Mouse (Mus musculus) CH12.LX (cell line): Measurements from ENCODE around the gene Cpeb3. TPM values are rescaled to one million over a fixed set of nuclear protein-coding genes. Genes with fewer than 3 reads are reported as not detected.

Source experiments
- DNase-seq: peaks from one replicate; pipeline ENCODE4 v3.0.0-alpha.2; 2013; ENCODE audit errors: extremely low read depth
- H3K27ac ChIP-seq: 2 replicates; pipeline ENCODE4 v1.5.1; 2012; ENCODE audit warnings: low read depth, mild to moderate bottlenecking, control low read depth, moderate library complexity; ENCODE audit not compliant: insufficient read depth
- H3K27me3 ChIP-seq: replicated peaks from 2 replicates; pipeline ENCODE3; 2012; ENCODE audit warnings: inconsistent platforms
- H3K36me3 ChIP-seq, 2 experiments: replicated peaks in 1 of 2; 2 replicates each; pipeline versions ENCODE3 to v1.6.1; 2012; ENCODE audit warnings: inconsistent platforms in 1 of 2, low read length in 1 of 2, mild to moderate bottlenecking in 1 of 2, mixed read lengths in 1 of 2, moderate library complexity in 1 of 2; ENCODE audit not compliant: control insufficient read depth in 1 of 2, insufficient read depth in 1 of 2
- H3K4me1 ChIP-seq, 2 experiments: 2 replicates each; pipeline ENCODE4 v1.6.1; 2012; ENCODE audit warnings: inconsistent platforms in 1 of 2, moderate library complexity in 1 of 2; ENCODE audit not compliant: insufficient read depth in 2 of 2, control insufficient read depth in 1 of 2
- H3K4me2 ChIP-seq: 2 replicates; pipeline ENCODE4 v1.6.1; 2012; ENCODE audit warnings: low read depth, mild to moderate bottlenecking, control low read depth; ENCODE audit not compliant: poor library complexity, insufficient read depth, severe bottlenecking
- H3K4me3 ChIP-seq, 3 experiments: fragments of 150-350 bp in 1 of 3; sonication (generic) in 1 of 3; replicated peaks in 1 of 3; 2 replicates each; pipeline versions ENCODE3 to v1.5.1; 2011 to 2012; ENCODE audit warnings: low read depth in 2 of 3, low read length in 2 of 3, mild to moderate bottlenecking in 2 of 3, moderate library complexity in 2 of 3, control low read depth in 1 of 3, improper control_type of control experiment in 1 of 3, inconsistent platforms in 1 of 3, mixed read lengths in 1 of 3; ENCODE audit not compliant: poor library complexity in 1 of 3
- H3K79me2 ChIP-seq: replicated peaks from 2 replicates; pipeline ENCODE4 v1.6.1; 2012; ENCODE audit warnings: mild to moderate bottlenecking, moderate library complexity; ENCODE audit not compliant: control insufficient read depth, poor library complexity, insufficient read depth, severe bottlenecking; ENCODE audit errors: extremely low read depth
- H3K9ac ChIP-seq: 2 replicates; pipeline ENCODE4 v1.6.1; 2012; ENCODE audit warnings: low read depth, mild to moderate bottlenecking, control low read depth, moderate library complexity; ENCODE audit not compliant: insufficient read depth
- H3K9me3 ChIP-seq: replicated peaks from 2 replicates; pipeline ENCODE3; 2012; ENCODE audit warnings: low read length, inconsistent platforms, mixed read lengths
- BHLHE40 ChIP-seq: IDR thresholded peaks from 2 replicates; pipeline ENCODE4 v1.6.1; 2011; ENCODE audit warnings: mild to moderate bottlenecking, low read depth, low read length, improper control_type of control experiment
- CHD1 ChIP-seq: IDR thresholded peaks from 2 replicates; pipeline ENCODE4 v1.6.1; 2012; ENCODE audit warnings: low read depth, low read length, improper control_type of control experiment, inconsistent platforms
- CHD2 ChIP-seq: IDR thresholded peaks from 2 replicates; pipeline ENCODE4 v1.6.1; 2011; ENCODE audit warnings: low read length, improper control_type of control experiment
- ETS1 ChIP-seq: conservative IDR thresholded peaks from 2 replicates; pipeline ENCODE4 v1.6.1; 2012; ENCODE audit warnings: low read depth, mild to moderate bottlenecking, inconsistent platforms, low read length, improper control_type of control experiment, moderate library complexity
- GABPA ChIP-seq: IDR thresholded peaks from 2 replicates; pipeline ENCODE4 v1.6.1; 2012; ENCODE audit warnings: low read depth, low read length, improper control_type of control experiment, inconsistent platforms; ENCODE audit not compliant: insufficient replicate concordance
- MAX ChIP-seq: IDR thresholded peaks from 2 replicates; pipeline ENCODE4 v1.6.1; 2011; ENCODE audit warnings: low read length, improper control_type of control experiment
- MYC ChIP-seq: IDR thresholded peaks from 2 replicates; pipeline ENCODE4 v1.6.1; 2011; ENCODE audit warnings: low read depth, mild to moderate bottlenecking, improper control_type of control experiment, low read length
- UBTF ChIP-seq: IDR thresholded peaks from 2 replicates; pipeline ENCODE4 v1.6.1; 2012; ENCODE audit warnings: low read depth, mild to moderate bottlenecking, inconsistent platforms, low read length, improper control_type of control experiment, moderate library complexity
- USF1 ChIP-seq: IDR thresholded peaks from 2 replicates; pipeline ENCODE4 v1.6.1; 2014; ENCODE audit warnings: low read depth, mild to moderate bottlenecking, inconsistent platforms, low read length, improper control_type of control experiment
- USF2 ChIP-seq: conservative IDR thresholded peaks from 2 replicates; pipeline ENCODE4 v1.6.1; 2011; ENCODE audit warnings: low read depth, low read length, improper control_type of control experiment
- ZC3H11A ChIP-seq: IDR thresholded peaks from 2 replicates; pipeline ENCODE4 v1.6.1; 2012; ENCODE audit warnings: low read depth, mild to moderate bottlenecking, inconsistent platforms, low read length, improper control_type of control experiment
- ZKSCAN1 ChIP-seq: IDR thresholded peaks from 2 replicates; pipeline ENCODE4 v1.6.1; 2012; ENCODE audit warnings: low read depth, inconsistent platforms, low read length, improper control_type of control experiment, borderline replicate concordance
- dilution Hi-C: fragments of 300-500 bp; cut with MboI; formaldehyde crosslinking; loops from 2 replicates; pipeline ENCODE4 v1.14.3; 2020; ENCODE audit warnings: low sequenced_read_pairs; ENCODE audit not compliant: extremely low pct_unique_long_range_greater_than_20kb, extremely low pct_ligation_motif_present
- in situ Hi-C: fragments of 300-500 bp; cut with MboI; formaldehyde crosslinking; loops from 3 replicates; pipeline ENCODE4 v1.14.3; 2019; ENCODE audit warnings: low sequenced_read_pairs, low pct_ligation_motif_present, low pct_unique_long_range_greater_than_20kb, mixed read lengths
- polyA plus RNA-seq: library from polyadenylated mRNA; unstranded; fragments of >175 nt; gene quantifications from 2 replicates; pipeline ENCODE4 v1.2.1, GENCODE M21; 2012; ENCODE audit warnings: low read depth; ENCODE audit not compliant: insufficient read length
- total RNA-seq, 2 experiments: library from RNA; depleted of rRNA; stranded (reverse); fragments of 300-350 nt in 1 of 2; fragments of >200 nt in 1 of 2; gene quantifications; 2 replicates each; pipeline ENCODE4 v1.2.3; 2012 to 2014

The Cpeb3 gene
- total and polyA plus RNA-seq, 3 experiments = 1.5 to 3.1 (median 1.5) TPM

DNA sequence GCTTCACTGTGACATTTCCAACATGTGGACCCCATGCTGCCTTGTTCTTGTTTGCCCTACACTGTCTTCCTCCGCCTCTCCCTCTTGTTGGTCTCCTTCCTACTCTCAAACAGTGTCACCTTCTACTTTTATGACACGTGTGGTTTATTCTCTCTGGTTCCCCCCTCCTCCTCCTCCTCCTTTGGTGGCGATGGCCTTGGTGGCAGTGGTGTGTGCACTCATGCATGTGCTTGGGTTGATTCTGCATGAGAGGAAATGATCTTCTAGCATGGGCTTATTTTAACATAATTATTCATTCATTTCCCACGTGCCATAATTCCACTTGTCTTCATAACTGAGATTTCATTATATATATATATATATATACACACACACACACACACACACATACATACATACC, 98.5 kb downstream of the Cpeb3 start:
- peak overlapping the region; percentile 67; the same call in 1 of the 2 replicates for H3K4me2 ChIP-seq
- no peaks in the 10 kb centered on the region for H3K36me3 ChIP-seq
- peaks cover 29 to 57% of the 10 kb centered on the region in 2 experiments for H3K4me1 ChIP-seq
- in situ Hi-C loops (no loop called here), dilution Hi-C loops (no loop called here)
- H3K4me3 ChIP-seq = no peak overlapping the region
- H3K27ac ChIP-seq = peak overlapping the region; percentile 50; the same call in 1 of the 2 replicates
- H3K27me3 ChIP-seq = no peaks in the 10 kb centered on the region
- DNase-seq = peak; percentile 40
- H3K9me3 ChIP-seq = no peaks in the 10 kb centered on the region
- H3K9ac ChIP-seq = no peak overlapping the region
- TF ChIP-seq ETS1 (0 out of 2 replicates have a peak, but pooled peaks have one; percentile 18), GABPA (no peak), MYC (peak; percentile 78), ZC3H11A (no peak), CHD1 (no peak), USF1 (no peak), BHLHE40 (peak; percentile 73)
- TF ChIP-seq, all 38 proteins: peak for 3
- no peaks in the 10 kb centered on the region; the same call in 1 of the 2 replicates for H3K79me2 ChIP-seq

DNA sequence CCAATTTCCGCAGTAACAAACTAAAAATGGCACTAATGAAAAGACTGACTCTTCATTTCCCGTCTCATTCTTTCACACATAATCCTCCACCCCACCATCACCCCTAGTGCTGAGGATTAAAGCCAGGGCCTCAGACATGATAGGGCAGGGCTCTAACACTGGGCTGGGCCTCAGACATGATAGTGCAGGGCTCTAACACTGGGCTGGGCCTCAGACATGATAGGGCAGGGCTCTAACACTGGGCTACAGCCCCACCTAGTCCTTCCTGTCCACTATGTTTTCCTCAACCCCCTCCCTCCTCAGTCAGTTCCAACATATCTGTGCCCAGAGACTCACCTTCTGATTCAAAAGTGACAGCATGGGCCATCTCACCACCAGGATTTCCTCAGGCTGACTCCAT, 107.7 kb downstream of the Cpeb3 start:
- Histone ChIP-seq H3K4me2 (no peak overlapping the region), H3K27ac (no peak overlapping the region), H3K9ac (no peak overlapping the region)
- dilution Hi-C loops = no loop called here
- no peak for DNase-seq
- no peak for TF ChIP-seq USF2
- no peak for TF ChIP-seq ZC3H11A
- TF ChIP-seq CHD2 = no peak
- TF ChIP-seq UBTF = no peak
- TF ChIP-seq MAX = no peak
- TF ChIP-seq ZKSCAN1 = no peak
- TF ChIP-seq, all 38 proteins: peak for 0
- H3K4me1 ChIP-seq = peaks cover 9 to 18% of the 10 kb centered on the region in 2 experiments
- no peak overlapping the region for H3K4me3 ChIP-seq
- H3K27me3 ChIP-seq = no peaks in the 10 kb centered on the region
- H3K36me3 ChIP-seq = peaks cover 2 to 3% of the 10 kb centered on the region in 2 experiments
- no peaks in the 10 kb centered on the region for H3K79me2 ChIP-seq
- in situ Hi-C loops = no loop called here
- H3K9me3 ChIP-seq = no peaks in the 10 kb centered on the region
